Mouse (Mus musculus) layer of hippocampus, adult 18-20 months (tissue): ENCODE results near the gene Grk5. TPM values are rescaled to one million over a fixed set of nuclear protein-coding genes. Genes with fewer than 3 reads are reported as not detected.

Source experiments
- DNase-seq, 2 experiments: peaks; one replicate each; pipeline ENCODE4 v3.0.0; 2022; ENCODE audit warnings: low spot score in 2 of 2
- total RNA-seq, 2 experiments: library from RNA; stranded (reverse); gene quantifications; 2 replicates each; pipeline ENCODE4 v1.2.3; 2021

Gene Grk5
- total RNA-seq, 2 experiments from 2014 or later: 10.4 to 12.4 TPM

- no peak for DNase-seq
These were observed 167.3 kb downstream of the Grk5 start for GRCm38 (mm10) chr19:61056783-61057410.

- DNase-seq: no peak
These were observed 168.0 kb downstream of the Grk5 start for GRCm38 (mm10) chr19:61057581-61057980.

DNA sequence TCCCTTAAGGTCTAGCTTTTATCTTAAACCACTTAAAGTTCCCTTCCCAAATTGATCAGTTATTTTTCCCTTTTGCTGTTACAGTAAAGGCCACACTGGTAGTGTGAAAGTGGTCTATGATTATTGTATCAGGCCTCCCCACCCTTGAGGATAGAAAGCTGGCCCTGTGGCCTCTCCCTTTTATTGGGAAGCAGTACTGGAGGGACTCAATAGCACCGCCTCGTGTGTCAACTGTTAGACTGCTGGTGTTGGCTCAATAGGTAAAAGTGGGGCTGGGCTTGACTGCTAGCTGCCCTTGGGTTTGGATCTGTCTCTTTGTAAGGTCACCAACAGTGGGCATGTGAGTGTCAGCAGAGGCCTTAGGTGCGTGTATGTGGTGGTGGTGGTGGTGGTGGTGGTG is 174.8 kb downstream of the Grk5 start:
- no peak for DNase-seq

GRCm38 (mm10) chr19:61065011-61065410 is 175.5 kb downstream of the Grk5 start:
- DNase-seq: no peak

- DNase-seq: no peak
These were observed 189.1 kb downstream of the Grk5 start for GRCm38 (mm10) chr19:61078622-61079021.

DNA sequence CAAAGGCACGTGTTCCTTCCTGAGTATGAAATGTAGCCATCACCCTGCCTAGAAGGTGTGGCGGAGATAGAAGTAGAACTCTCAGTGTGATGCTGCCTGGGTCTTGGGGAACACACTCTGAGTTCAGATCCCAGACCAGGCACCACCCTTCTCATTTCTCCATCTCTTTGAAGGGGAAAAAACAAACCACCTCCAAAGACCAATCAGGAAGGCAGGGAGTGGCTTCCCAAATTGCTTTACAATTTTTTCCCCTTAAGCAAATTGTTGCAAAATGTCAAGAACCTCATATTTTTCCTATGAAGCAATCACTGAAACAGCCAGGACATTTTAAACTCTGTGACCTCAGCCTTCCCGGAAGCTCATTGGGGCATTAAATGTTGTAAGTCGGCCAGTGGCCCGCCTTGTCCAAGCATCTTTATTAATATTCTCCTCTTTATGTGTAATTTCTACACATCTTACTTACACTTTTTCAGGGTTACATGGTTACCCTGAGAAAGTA is 190.8 kb downstream of the Grk5 start:
- no peak for DNase-seq

DNA sequence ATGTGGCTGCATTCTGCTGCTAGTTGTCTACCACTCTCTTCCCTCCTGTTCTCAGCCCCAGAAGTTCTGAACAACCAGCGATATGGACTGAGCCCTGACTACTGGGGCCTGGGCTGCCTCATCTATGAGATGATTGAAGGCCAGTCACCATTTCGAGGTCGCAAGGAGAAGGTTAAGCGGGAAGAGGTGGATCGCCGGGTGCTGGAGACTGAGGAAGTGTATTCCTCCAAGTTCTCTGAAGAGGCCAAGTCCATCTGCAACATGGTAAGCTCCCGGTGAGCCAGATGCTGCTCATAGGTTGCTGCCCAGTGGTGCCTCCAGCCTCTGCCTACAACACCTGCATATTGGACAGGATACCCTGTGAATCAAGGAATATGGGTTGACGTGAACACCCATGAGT is 193.5 kb downstream of the Grk5 start:
- DNase-seq: no peak

DNA sequence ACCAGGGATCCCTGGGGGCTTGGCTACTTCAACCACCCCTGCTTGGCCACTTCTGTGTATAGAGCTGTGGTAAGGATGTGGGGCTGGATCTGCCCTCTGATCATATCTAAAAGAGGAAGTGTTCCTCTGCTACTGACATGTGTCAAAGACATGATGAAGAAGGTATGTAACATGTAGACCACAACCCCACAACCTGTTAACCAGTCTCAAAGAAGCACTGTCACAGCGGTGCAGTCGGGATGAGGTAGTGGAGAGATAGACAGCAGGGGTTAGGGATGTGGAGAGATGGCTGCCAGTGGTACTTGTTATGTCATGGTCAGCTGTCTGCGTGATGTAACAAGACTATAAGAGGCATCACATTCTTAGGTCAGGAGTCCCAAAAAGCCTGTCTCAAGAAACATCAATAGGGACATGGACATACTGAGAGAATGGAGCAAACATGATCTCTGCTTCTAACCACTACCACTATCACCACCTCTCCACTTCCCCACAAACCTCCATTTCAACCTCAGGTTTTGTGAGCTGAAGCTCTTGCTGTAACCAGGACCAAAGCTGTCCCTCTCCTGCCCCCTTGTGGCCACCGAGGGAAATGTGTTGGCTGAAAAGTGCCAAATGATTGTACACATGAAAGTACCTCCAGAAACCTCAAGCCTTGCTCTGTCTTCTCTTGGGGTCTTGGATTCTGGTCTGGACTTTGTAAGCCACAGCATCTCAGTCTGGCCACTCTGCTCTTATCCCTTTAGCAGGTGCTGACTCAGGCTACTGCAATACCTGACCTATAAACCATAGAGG is 194.8 kb downstream of the Grk5 start:
- peak; percentile 80 to 95 for DNase-seq

GRCm38 (mm10) chr19:61085217-61085616 is 195.7 kb downstream of the Grk5 start:
- DNase-seq: no peak

DNA sequence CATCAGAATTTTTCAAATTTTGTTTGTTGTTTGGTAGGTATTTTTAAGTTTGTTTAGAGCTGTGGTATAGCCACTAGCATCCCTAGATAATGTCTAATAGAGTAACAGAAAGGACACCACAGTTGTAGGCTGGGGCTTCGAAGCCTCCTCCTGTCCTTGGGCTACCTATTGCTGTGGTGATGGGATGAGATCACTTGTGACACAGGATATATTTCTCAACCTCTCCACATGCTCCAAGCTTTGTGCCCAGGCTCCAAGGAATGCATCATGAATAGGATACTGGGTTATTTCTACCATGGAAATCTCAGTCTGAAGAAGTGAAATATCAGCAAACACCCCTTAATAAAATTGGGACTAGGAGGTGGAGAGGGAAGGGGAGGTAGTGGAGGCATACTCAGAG is 198.2 kb downstream of the Grk5 start:
- DNase-seq: no peak

DNA sequence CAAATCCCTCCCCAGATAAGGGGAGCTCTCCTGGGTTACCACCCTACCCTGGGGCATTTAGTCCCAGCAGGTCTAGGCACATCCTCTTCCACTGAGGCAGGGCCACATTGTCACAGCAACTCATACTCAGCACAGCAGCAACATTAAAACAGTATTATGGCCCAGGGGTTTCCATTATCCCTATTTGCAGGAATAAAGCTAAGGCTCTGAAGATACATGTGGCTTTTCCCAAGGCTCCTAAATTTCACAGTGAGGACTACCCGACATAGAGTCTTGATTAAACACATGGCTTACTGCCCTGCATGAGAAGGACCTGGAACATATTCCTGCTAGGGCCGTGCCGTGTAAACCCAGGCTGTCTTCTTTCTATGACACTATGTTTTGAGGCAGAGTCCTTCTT is 199.5 kb downstream of the Grk5 start:
- DNase-seq: no peak

DNA sequence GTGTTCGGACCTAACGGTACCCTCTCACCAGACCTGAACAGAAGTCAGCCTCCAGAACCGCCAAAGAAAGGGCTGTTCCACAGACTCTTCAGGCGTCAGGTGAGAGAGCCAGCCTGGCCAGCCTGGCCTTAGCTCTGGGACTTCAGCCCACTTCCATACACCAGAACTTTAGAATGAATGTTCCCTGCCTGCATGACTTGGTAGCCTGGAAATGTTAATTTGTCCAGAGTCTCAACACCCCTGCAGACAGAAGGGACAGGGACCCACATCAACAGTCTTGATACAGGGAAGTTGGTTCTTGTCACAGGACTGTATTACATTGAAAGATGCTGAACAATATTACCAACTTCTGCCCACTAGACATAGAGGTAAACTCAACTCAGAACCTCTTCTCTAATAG is 201.0 kb downstream of the Grk5 start:
- no peak for DNase-seq

DNA sequence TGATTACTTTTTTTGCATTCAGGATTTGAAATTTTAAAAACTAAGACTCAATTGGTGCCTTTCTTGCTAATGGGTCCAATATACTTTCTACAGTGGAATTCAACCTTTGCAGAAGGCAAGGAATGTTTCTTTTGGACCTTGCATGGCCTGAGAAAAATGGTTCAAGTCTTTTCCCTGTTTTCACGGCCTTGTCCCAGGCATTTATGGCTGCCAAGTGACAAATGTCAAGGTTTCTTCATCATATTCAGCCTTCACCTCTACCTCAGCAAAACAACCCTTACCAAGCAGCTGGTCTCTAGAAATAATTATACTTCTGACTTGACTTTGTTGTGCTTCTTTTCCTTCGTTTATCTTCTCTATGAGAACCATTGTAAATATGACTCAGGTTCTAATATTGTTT is 207.2 kb downstream of the Grk5 start:
- DNase-seq: no peak

GRCm38 (mm10) chr19:61097764-61098163 is 208.2 kb downstream of the Grk5 start:
- DNase-seq: peak in 1 of 2 experiments; percentile 36

DNA sequence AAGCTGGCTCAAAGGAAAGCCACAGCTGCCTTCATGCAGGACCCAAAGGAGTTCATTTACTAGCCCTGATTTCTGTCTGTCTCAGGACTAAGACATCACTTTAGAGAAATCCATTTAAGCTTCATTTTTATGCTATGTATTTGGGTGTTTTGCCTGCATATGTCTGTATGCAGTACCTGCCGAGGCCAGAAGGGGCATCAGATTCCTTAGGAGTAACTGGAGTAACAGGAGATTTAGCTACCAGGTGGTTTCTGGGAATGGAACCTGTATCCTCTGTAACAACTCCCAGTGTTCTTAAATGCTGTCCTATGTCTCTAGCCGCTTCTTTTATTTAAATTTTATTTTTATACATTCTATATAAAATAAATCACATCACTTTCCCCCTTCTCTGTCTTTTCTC is 220.6 kb downstream of the Grk5 start:
- no peak for DNase-seq

- no peak for DNase-seq
These were observed 241.5 kb downstream of the Grk5 start for GRCm38 (mm10) chr19:61131096-61131495.

- no peak for DNase-seq
These were observed 249.1 kb downstream of the Grk5 start for GRCm38 (mm10) chr19:61138655-61139054.

DNA sequence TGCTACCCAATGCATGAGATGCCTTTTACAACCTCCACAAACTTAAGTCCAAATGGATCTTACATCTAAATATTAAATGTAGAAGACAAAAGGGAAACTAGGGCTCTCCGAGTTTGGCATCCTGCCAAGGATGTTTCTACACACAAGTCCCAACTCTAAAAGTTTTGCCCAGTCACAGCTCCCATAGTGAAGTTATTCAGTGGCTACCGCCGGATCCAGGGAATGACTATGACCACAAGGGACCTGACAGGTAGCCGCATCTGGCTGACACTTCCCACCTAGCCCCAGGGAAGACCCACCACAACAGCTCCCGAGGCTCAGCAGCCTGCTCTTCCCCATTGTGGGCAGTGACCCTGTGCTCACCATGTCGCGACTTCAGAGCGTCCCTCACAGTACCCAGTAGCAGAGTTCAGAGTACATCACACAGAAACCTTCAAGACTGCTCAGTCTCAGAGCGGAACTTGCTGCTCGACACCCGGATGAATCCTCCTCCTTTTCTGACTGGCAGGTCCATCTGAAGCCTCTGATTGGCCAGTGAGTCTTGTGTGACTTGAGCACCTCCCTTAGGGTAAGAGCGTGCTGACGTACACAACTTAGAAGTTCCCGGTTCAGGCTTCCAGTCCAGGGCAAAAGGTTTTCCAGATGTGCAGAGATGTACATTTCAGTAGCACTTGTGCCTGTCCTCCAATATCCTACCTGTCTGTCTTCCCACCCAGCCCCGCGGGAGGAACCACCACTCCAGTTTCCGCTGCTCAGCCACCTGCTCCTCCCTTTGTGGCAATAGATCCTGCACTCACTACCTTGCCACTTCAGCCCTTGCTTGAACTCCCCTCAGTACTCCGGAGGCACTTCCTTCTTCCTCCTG is 251.0 kb downstream of the Grk5 start, which contains the start of gene Zfp950:
TSS of gene Zfp950 (minus strand) at position 499 of the 865 bp plus-strand sequence.
- peak; percentile 83 to 89 for DNase-seq

GRCm38 (mm10) chr19:61141299-61141698 is 251.8 kb downstream of the Grk5 start:
- no peak for DNase-seq
